Comparison of ENCODE assay signal across 22 mouse cellular contexts in genomic region chr2:132603706-132604105, GRCm38 (mm10).
"Had no signal": no experiment of that assay in that cellular context is flagged by ENCODE, and none has a peak within 500 bp of the region (broad histone marks: within the 10 kb centered on the region; RNA-seq: fewer than 3 reads in every experiment).

No protein-coding gene starts in this region.

- H3K4me3 ChIP-seq: heart, embryonic 10.5 days; heart, embryonic 12.5 days; hindbrain, embryonic 10.5 days; hindbrain, embryonic 12.5 days; intestine, embryonic 15.5 days; left cerebral cortex, adult 2 months; limb, embryonic 13.5 days; limb, embryonic 15.5 days; liver, embryonic 12.5 days had no signal

- H3K36me3 ChIP-seq: heart, embryonic 10.5 days; heart, embryonic 12.5 days; hindbrain, embryonic 10.5 days; hindbrain, embryonic 12.5 days; intestine, embryonic 15.5 days; limb, embryonic 13.5 days; limb, embryonic 15.5 days; liver, embryonic 12.5 days had no signal

- DNase-seq: gastrocnemius, postnatal 14 days; gastrocnemius, postnatal 36 days; heart, adult 18-20 months; heart, postnatal 10 days; heart, postnatal 4 days; kidney, adult 18-20 months; kidney, adult 8-10 months; kidney, postnatal 10 days; kidney, postnatal 25 days; kidney, postnatal 4 days; left cerebral cortex, postnatal 4 days had no signal

- H3K27ac ChIP-seq: heart, embryonic 10.5 days; hindbrain, embryonic 10.5 days; hindbrain, embryonic 12.5 days; hindbrain, embryonic 14.5 days; intestine, embryonic 15.5 days; left cerebral cortex, adult 2 months; limb, embryonic 13.5 days; limb, embryonic 15.5 days; liver, embryonic 12.5 days; liver, embryonic 14.5 days had no signal
